Mouse (Mus musculus) kidney, adult 2 months (tissue): ENCODE results near the gene Phex.

Source experiments
- CTCF ChIP-seq: fragments of 200-500 bp; conservative IDR thresholded peaks from 2 replicates; pipeline ENCODE4 v1.5.1; 2011; ENCODE audit warnings: low read depth, mild to moderate bottlenecking, control low read depth, low read length, moderate library complexity, mixed read lengths; ENCODE audit not compliant: insufficient read depth, insufficient read length
- POLR2A ChIP-seq: fragments of 200-500 bp; IDR thresholded peaks from one replicate; pipeline ENCODE4 v1.6.1; 2011; ENCODE audit warnings: low read depth, low read length, control low read depth

DNA sequence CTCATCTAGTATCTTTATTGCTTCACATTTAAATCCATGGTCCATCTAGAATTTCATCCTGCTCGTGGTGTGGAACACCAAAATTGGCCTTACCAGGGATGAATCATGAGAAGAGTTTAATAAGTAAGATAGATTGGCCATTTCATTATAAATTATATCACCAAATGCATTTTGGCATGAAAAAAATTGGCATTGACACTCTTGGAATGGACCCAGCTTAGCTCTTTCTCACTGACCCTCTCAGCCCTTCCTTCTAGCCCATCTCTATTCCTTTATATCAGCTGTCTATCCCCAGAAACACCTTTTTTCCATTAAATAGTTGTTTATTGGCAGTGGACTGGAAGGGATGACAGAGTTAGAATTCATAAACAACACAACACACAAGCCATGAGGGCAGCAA, 37.7 kb downstream of the Phex start:
- TF ChIP-seq CTCF: no peak
- no peak for TF ChIP-seq POLR2A
